Mouse (Mus musculus) embryonic facial prominence, embryonic 12.5 days (tissue): Measurements from ENCODE around the gene Cnbp. TPM values are rescaled to one million over a fixed set of nuclear protein-coding genes. Genes with fewer than 3 reads are reported as not detected.

Experiments used
- ATAC-seq: fragments of 200-750 bp; cut with Nextera tagmentation; 2 replicates; pipeline ENCODE4 v1.8.0; 2017; ENCODE audit not compliant: insufficient number of reproducible peaks, insufficient read depth, low FRiP score, low TSS enrichment
- H3K27ac ChIP-seq: fragments of 300-500 bp; sonication (generic); 2 replicates; pipeline ENCODE4 v1.5.1; 2016; ENCODE audit warnings: mild to moderate bottlenecking
- H3K27me3 ChIP-seq: fragments of 300-500 bp; sonication (generic); 2 replicates; pipeline ENCODE4 v1.6.1; 2016; ENCODE audit warnings: mild to moderate bottlenecking, moderate library complexity
- H3K36me3 ChIP-seq: fragments of 300-500 bp; sonication (generic); 2 replicates; pipeline ENCODE4 v1.6.1; 2016; ENCODE audit warnings: mild to moderate bottlenecking
- H3K4me1 ChIP-seq: fragments of 300-500 bp; sonication (generic); 2 replicates; pipeline ENCODE4 v1.6.1; 2016
- H3K4me2 ChIP-seq: fragments of 300-500 bp; sonication (generic); replicated peaks from 2 replicates; pipeline ENCODE4 v1.6.1; 2016; ENCODE audit warnings: mild to moderate bottlenecking, moderate library complexity
- H3K4me3 ChIP-seq: fragments of 300-500 bp; sonication (generic); 2 replicates; pipeline ENCODE4 v1.5.1; 2016; ENCODE audit warnings: mild to moderate bottlenecking
- H3K9ac ChIP-seq: fragments of 300-500 bp; sonication (generic); 2 replicates; pipeline ENCODE4 v1.6.1; 2016; ENCODE audit warnings: mild to moderate bottlenecking, moderate library complexity
- H3K9me3 ChIP-seq: fragments of 300-500 bp; sonication (generic); 2 replicates; pipeline ENCODE4 v1.6.1; 2016; ENCODE audit warnings: mild to moderate bottlenecking, moderate library complexity
- WGBS: fragments of 180-500 bp; shearing (Covaris S2); methylation state at CpG from one replicate; pipeline ENCODE4 v1.1.7; 2016; 5-methylcytosine and 5-hydroxymethylcytosine counted together
- polyA plus RNA-seq: library from polyadenylated mRNA; unstranded; fragments of >200 nt; fragmentation: Nextera tagmentation; extraction: Ambion mirVana; gene quantifications from 2 replicates; pipeline ENCODE4 v1.2.1, GENCODE M21; 2016

Cnbp gene
- polyA plus RNA-seq, 1 experiment from 2014 or later, result 1,087 TPM

DNA sequence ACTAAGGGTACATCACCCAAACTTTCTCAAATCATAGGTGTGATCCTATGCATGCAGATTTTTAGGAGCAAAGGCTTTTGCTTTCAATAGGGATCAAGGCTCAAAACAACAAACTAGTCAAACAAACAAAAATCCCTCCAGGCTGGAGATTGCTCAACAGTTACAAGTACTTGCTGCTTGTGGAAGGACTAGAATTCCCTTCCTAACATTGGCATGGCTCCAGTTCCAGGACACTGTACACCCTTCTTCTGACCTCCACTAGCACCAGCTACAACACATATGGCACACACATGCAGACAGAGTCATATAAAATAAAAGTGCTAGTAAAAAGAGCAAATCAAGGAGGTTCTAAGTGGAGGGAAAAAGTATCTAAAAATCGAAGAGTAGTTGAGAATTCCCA is 4.1 kb downstream of the Cnbp start:
- Histone ChIP-seq H3K4me1 (peaks cover 24% of the 10 kb centered on the region), H3K4me2 (no peak overlapping the region), H3K9me3 (no peaks in the 10 kb centered on the region), H3K4me3 (no peak overlapping the region), H3K27ac (no peak overlapping the region), H3K27me3 (no peaks in the 10 kb centered on the region), H3K36me3 (peaks cover 46% of the 10 kb centered on the region), H3K9ac (no peak overlapping the region)
- ATAC-seq, result no peak
- 72% methylated on average over 1 of the region's 1 CpGs for WGBS

DNA sequence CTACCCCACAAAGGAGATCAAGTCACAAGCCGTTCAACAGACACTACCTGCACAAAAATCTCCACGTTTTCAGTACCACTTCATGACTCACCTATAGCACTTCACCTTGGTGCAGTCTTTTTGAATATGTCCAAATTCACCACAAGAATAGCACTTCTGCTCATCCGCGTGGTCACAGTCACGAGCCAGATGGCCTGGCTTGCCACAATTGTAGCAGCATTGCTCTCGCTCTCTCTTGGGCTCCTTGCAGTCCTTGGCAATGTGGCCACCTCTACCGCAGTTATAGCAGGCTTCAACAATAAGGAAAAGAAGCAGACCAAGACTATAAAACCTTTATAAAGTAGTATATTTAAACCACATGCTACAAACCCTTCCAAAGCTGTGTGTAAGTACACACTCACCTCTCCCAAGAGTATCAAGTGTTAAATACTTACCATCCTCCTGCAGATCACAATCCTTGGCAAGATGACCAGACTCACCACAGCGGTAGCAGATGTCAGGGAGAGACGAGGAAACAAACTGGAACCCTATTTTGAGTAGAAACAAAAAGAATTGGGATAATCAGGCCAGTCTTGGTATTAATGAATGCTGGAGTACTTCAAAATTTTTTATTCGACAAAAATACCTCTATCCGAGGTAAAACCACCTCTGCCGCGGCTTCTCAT is 5.7 kb downstream of the Cnbp start:
- Histone ChIP-seq H3K36me3 (peaks cover 49% of the 10 kb centered on the region), H3K9me3 (no peaks in the 10 kb centered on the region), H3K27me3 (no peaks in the 10 kb centered on the region), H3K27ac (no peak overlapping the region), H3K9ac (no peak overlapping the region), H3K4me2 (no peak overlapping the region), H3K4me3 (no peak overlapping the region), H3K4me1 (peaks cover 24% of the 10 kb centered on the region)
- 92% methylated on average over 13 of the region's 13 CpGs for WGBS
- ATAC-seq, result no peak

DNA sequence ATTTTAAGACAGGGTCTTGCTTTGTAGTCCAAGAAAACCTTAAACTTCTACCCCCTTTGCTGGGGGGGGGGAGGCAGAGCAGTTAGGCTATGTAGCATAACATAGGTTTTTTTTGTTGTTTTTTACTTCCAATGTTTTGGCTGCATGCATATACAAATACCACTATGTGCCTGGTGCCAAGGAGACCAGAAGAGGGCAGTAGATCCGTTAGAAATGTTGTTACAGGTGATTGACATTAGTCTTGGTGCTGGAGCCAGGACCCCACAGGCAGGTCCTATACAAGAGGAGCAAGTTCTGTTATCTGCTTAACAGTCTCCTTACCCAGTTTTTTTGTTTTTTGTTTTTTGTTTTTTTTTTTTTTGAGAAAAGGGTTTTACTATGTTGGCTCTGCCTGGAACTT is 8.7 kb downstream of the Cnbp start:
- ATAC-seq, result no peak
- Histone ChIP-seq H3K9ac (no peak overlapping the region), H3K4me2 (no peak overlapping the region), H3K27ac (no peak overlapping the region), H3K4me3 (no peak overlapping the region), H3K27me3 (no peaks in the 10 kb centered on the region), H3K36me3 (peaks cover 44% of the 10 kb centered on the region), H3K9me3 (no peaks in the 10 kb centered on the region), H3K4me1 (peaks cover 11% of the 10 kb centered on the region; the same call in 1 of the 2 replicates)
- WGBS, result 15% methylated on average over 1 of the region's 1 CpGs

- Histone ChIP-seq H3K4me1 (peaks cover 6% of the 10 kb centered on the region; the same call in 1 of the 2 replicates), H3K27me3 (no peaks in the 10 kb centered on the region), H3K9me3 (no peaks in the 10 kb centered on the region), H3K4me3 (no peak overlapping the region), H3K4me2 (no peak overlapping the region), H3K9ac (no peak overlapping the region), H3K36me3 (peaks cover 40% of the 10 kb centered on the region), H3K27ac (no peak overlapping the region)
- ATAC-seq, result no peak
- WGBS, result 81% methylated on average over 8 of the region's 8 CpGs
These were observed 9.3 kb downstream of the Cnbp start for GRCm38 (mm10) chr6:87841635-87842034.

DNA sequence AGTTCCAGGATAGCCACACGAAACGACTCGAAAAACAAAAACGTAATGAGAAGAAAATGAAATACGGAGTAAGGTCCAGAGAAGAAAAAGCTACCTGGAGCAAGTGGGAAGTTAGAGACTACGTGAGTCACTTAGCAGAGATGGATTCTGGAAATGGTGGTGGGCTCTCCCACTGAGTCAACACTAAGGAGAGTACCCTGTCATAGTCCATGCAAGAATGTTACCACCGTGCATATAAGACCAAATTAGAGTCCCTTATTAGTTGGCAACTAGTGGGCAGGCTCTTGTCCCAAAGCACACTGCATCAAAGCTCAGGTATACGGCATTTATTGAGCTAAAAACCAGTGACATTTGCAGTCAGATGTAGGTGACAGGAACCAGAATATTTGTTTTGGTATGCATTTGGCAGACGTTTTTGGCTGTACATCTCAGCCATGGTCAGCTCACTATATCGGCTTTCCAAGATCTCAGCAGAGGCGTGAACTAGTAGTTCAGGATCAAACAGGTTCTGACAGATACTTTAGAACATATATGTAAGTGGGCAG is 11.0 kb downstream of the Cnbp start:
- H3K4me3 ChIP-seq, result no peak overlapping the region
- H3K4me2 ChIP-seq, result no peak overlapping the region
- no peak for ATAC-seq

GRCm38 (mm10) chr6:87838551-87839197 is 12.2 kb downstream of the Cnbp start, which contains the start of gene Isy1:
Gene Isy1 (minus strand): TSS chr6:87838798.
- ATAC-seq, result peak; percentile 94
- Histone ChIP-seq H3K4me1 (peaks cover 5% of the 10 kb centered on the region; the same call in 1 of the 2 replicates), H3K27ac (peak within 1 kb of the TSS; percentile 90), H3K4me3 (peak within 1 kb of the TSS; percentile 85), H3K36me3 (peaks cover 31% of the 10 kb centered on the region), H3K9ac (peak within 1 kb of the TSS; percentile 75), H3K27me3 (no peaks in the 10 kb centered on the region), H3K4me2 (peak within 1 kb of the TSS; percentile 83), H3K9me3 (no peaks in the 10 kb centered on the region)
- under 1% methylated on average over 46 of the region's 46 CpGs for WGBS

More for the DNA sequence above, 11.0 kb downstream of the Cnbp start:
- peaks cover 5% of the 10 kb centered on the region; the same call in 1 of the 2 replicates for H3K4me1 ChIP-seq
- H3K9ac ChIP-seq, result no peak overlapping the region
- peaks cover 32% of the 10 kb centered on the region for H3K36me3 ChIP-seq
- WGBS, result 61% methylated on average over 11 of the region's 11 CpGs
- no peaks in the 10 kb centered on the region for H3K27me3 ChIP-seq
- H3K9me3 ChIP-seq, result no peaks in the 10 kb centered on the region
- no peak overlapping the region for H3K27ac ChIP-seq

- no peaks in the 10 kb centered on the region for H3K27me3 ChIP-seq
- no peak within 1 kb of the TSS for H3K9ac ChIP-seq
- no peaks in the 10 kb centered on the region for H3K9me3 ChIP-seq
- peaks cover 23% of the 10 kb centered on the region for H3K36me3 ChIP-seq
- 95% methylated on average over 7 of the region's 7 CpGs for WGBS
- no peak within 1 kb of the TSS for H3K27ac ChIP-seq
- no peak within 1 kb of the TSS for H3K4me3 ChIP-seq
- H3K4me2 ChIP-seq, result no peak within 1 kb of the TSS
- no peak for ATAC-seq
- peaks cover 5% of the 10 kb centered on the region; the same call in 1 of the 2 replicates for H3K4me1 ChIP-seq
These were observed 15.2 kb downstream of the Cnbp start, which contains the start of gene Gm45140 for GRCm38 (mm10) chr6:87835695-87836094. Gene Gm45140 (minus strand): TSS chr6:87835795.

DNA sequence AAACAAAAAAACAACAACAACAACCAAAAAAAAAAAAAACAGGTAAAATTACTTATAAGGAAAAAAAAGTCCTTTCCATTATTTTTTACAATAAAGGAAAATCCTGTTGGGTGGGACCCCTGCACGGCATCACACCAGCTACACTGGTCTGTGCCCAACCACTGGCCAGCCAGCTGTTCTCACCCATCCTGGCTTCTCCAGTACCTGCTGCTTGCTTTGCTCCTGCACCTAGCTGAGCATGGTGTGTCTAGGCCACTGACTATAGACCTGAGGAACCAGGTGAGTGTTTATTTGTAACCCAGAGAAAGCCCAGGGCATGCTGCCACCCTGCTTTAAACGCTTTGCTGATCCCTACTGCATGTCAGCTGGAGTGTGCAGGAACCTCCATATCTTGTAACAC is 30.5 kb downstream of the Cnbp start:
- 93% methylated on average over 2 of the region's 2 CpGs for WGBS

GRCm38 (mm10) chr6:87814486-87814885 is 36.4 kb downstream of the Cnbp start:
- H3K4me2 ChIP-seq, result no peak overlapping the region
- H3K9me3 ChIP-seq, result no peaks in the 10 kb centered on the region
- H3K27me3 ChIP-seq, result no peaks in the 10 kb centered on the region
- no peak overlapping the region for H3K27ac ChIP-seq
- ATAC-seq, result no peak
- no peak overlapping the region for H3K9ac ChIP-seq
- no peak overlapping the region for H3K4me3 ChIP-seq
- 93% methylated on average over 5 of the region's 5 CpGs for whole genome bisulfite sequencing
- H3K4me1 ChIP-seq, result peaks cover 9% of the 10 kb centered on the region; the same call in 1 of the 2 replicates
- peaks cover 44% of the 10 kb centered on the region for H3K36me3 ChIP-seq

More for the DNA sequence above, 30.5 kb downstream of the Cnbp start:
- ATAC-seq, result no peak
- no peak overlapping the region for H3K4me3 ChIP-seq
- H3K4me2 ChIP-seq, result no peak overlapping the region
- H3K36me3 ChIP-seq, result peaks cover 91% of the 10 kb centered on the region
- H3K9ac ChIP-seq, result no peak overlapping the region
- no peak overlapping the region for H3K27ac ChIP-seq
- no peaks in the 10 kb centered on the region for H3K4me1 ChIP-seq
- no peaks in the 10 kb centered on the region for H3K27me3 ChIP-seq
- H3K9me3 ChIP-seq, result no peaks in the 10 kb centered on the region

GRCm38 (mm10) chr6:87812656-87813055 is 38.2 kb downstream of the Cnbp start:
- 70% methylated on average over 1 of the region's 1 CpGs for WGBS
- H3K4me3 ChIP-seq, result no peak overlapping the region
- H3K27ac ChIP-seq, result no peak overlapping the region
- no peak for ATAC-seq
- no peaks in the 10 kb centered on the region for H3K27me3 ChIP-seq
- peaks cover 29% of the 10 kb centered on the region for H3K36me3 ChIP-seq
- peak overlapping the region; percentile 93 for H3K4me2 ChIP-seq
- H3K9ac ChIP-seq, result no peak overlapping the region
- H3K4me1 ChIP-seq, result peaks cover 9% of the 10 kb centered on the region; the same call in 1 of the 2 replicates
- H3K9me3 ChIP-seq, result no peaks in the 10 kb centered on the region

DNA sequence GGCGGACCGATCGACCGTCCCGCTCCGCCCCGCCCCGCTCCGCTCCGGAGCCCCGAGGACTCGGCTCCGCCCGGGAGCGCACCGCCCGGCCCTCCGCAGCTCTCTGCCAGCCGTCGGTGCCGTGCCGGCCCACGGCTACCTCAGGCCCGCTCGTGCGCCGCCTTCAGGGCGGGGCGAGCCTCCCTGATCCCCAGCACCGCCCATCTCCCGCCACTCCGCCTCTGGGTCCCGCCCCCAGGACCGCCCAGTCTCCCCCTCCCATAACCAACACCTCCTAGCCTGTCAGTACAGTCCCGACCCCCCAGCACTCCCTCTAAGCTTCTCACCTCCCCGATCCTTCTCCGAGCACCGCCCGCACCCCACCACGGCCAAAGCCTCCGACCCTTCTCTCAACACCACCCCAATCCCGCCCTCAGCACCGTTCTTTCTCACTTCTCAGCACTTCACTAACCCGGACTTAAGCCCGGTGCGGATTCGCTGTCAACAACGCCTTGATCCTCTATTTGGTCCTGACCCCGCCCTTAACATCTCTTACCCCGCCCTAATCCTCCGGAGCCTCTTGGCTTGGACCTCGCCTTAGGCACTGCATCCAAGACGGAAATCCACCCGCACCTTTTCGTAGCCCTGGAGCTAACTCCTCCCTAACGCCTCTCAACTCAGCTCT is 39.1 kb downstream of the Cnbp start, which contains the start of gene Rab43:
Gene Rab43, minus strand, starts transcription at position 490 of the 664 bp plus-strand sequence.
- peaks cover 21% of the 10 kb centered on the region for H3K36me3 ChIP-seq
- ATAC-seq, result peak; percentile 93
- H3K9ac ChIP-seq, result peak within 1 kb of the TSS; percentile 77
- H3K27ac ChIP-seq, result peak within 1 kb of the TSS; percentile 67
- H3K9me3 ChIP-seq, result no peaks in the 10 kb centered on the region
- peak within 1 kb of the TSS; percentile 93 for H3K4me2 ChIP-seq
- H3K4me3 ChIP-seq, result peak within 1 kb of the TSS; percentile 74
- under 1% methylated on average over 25 of the region's 56 CpGs for WGBS
- H3K4me1 ChIP-seq, result peaks cover 9% of the 10 kb centered on the region; the same call in 1 of the 2 replicates
- no peaks in the 10 kb centered on the region for H3K27me3 ChIP-seq
